Mouse (Mus musculus) mouse trophoblast stem cell (cell line): ENCODE data around the gene Gab1.

ENCODE experiments used
- in situ Hi-C, 2 experiments: fragments of 300-500 bp; cut with MseI, MboI; formaldehyde crosslinking; loops; 2 replicates in 1 of 2; 3 replicates in 1 of 2; pipeline ENCODE4 v1.15.1; 2025

Gab1 gene

DNA sequence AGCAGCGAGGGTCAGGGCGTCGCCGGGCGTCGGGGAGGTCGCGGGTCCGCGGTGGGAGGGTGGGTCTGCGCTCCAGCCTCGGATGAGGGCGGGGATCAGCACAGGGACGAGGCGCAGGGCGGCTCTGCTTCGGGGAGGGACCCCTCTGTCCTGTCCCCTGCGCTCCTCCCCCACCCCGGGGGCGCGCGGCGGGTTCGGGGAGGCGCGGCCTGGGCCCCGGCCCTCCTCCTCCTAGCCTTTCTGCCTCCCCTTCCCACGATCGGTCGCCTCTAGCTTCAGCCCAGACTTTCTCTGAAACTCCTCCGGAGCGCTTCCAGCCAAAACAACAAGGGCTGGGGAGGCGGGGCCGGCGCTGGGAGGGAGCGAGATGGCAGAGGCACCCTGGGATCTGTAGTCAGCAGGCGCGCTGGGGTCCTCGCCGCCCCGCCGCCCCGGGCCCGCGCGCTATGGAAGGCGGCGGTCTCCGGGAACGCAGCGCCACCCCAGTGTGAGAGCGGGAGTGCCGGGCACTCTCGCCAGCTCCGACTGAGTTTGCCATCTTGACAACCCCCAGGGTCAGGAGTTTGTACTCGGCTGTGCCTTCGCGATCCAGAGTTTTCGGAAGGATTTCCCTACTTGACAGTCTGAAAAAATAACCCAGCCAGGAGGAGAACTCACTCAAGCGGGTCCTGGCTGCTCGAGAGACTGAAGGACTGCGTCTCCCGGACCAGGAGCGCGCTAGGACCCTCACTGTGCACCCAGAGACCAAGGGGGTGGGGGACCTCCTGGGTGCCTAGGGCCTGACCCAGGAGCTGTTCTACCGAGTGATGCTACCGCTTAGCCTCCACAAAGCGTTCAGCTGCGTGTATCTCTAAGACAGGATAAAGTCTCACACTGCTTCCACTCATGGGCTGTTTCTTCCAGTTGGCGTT lies at the start of gene Gab1:
Gene Gab1 (minus strand): TSS at position 324 of the 911 bp plus-strand sequence.
- in situ Hi-C loops, result no loop called here

DNA sequence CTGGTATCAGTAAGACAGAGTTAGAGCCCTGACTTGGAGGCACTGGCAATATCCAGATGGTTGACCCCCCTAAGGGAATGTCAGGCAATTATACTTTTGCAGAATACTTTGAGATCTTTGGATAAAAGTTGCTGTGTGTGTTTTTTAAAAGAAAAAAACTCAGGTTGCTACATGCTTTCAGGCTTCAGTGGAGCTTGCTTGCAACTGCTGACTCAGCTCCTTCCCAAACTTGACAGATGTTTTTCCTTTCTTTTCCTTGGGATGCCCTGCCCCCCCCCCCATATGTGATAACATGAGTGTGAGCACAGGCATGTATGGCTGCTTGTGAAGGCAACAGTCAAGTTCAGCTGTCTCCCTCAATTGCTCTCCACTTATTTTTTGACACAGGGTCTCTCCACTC lies 48.5 kb upstream of the Gab1 start:
- in situ Hi-C loops, result no loop called here

DNA sequence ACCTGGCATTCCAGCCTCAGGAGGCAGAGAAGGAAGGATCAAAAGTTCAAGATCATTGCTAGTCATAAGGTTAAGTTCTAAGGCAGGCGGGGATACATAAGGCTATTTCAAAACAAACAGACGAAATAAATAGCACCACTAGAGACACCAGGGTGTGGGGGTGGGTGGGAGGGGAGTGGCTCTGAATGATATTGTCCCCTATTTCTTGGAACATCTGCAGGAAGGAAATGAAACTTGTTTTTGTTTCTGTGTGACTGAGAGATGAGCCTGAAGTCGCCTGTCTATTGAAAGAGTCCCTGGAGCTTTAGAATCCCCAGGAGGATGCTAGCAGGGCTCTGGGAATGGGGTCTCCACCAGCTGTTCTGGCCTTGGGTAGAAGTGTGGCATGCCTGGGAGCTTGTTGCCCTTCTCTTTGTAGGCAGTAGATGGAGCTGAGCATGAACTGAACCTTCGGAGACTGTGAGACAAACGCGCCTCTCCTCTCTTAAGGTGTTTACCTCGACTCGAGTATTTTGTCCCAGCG lies 43.5 kb upstream of the Gab1 start:
- in situ Hi-C loops, result no loop called here

DNA sequence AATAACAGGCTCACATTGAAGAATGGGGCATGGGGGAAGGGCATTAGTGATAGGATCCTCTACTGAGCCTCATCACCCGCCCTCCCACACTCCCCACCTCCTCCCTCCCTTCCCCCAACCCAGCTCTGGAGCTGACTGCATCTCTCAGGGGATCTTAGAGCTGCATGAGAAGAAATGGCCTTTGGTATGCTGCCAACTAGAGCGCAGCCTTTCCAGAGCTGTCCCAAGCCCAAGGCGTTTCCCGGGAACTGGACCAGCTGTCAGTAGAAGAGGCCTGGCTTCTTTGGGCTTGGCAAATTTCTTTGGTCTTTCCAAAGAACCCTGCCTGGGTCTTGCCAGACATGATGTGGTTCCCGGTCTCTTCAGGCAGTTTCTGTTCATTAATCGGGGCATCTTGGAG lies 42.3 kb upstream of the Gab1 start:
- in situ Hi-C loops, result no loop called here

DNA sequence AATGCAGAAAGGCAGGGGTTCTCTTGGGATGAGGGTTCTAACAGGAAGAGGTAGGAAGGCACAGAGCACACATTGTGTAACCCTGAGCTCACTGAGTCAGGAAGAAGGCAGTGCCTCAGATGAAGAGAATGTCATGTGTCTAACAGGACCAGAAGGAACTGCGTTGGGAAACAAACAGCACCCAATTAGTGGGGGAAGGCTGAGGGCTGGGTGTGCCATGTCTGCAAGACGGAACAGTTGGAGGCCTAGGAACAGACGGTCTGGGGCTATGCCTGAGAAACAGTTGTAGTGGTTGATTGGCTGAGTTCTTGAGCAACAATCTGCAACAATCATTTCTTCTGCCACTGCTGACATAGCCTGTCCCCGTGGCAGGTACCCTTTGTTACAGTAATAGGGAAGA lies 38.8 kb upstream of the Gab1 start:
- in situ Hi-C loops, result no loop called here

DNA sequence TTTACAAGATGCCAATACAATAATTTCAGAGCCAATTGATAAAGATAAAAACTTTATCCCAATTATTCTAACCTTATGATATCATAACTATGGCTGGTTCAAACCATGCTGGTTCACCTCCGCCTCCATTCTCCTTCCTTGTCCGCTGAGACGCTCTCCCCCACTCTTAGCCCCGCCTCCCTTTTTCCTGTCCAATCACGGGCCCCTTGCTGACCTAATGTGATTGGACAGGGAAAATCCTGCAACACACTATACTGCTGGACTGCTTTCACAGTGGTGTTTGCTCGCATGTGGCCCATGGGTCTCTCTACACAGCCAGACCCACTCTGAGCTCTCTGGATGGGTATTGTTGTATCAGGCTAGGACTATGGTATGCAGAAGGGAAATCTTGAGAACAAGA lies 38.2 kb upstream of the Gab1 start:
- in situ Hi-C loops, result no loop called here

DNA sequence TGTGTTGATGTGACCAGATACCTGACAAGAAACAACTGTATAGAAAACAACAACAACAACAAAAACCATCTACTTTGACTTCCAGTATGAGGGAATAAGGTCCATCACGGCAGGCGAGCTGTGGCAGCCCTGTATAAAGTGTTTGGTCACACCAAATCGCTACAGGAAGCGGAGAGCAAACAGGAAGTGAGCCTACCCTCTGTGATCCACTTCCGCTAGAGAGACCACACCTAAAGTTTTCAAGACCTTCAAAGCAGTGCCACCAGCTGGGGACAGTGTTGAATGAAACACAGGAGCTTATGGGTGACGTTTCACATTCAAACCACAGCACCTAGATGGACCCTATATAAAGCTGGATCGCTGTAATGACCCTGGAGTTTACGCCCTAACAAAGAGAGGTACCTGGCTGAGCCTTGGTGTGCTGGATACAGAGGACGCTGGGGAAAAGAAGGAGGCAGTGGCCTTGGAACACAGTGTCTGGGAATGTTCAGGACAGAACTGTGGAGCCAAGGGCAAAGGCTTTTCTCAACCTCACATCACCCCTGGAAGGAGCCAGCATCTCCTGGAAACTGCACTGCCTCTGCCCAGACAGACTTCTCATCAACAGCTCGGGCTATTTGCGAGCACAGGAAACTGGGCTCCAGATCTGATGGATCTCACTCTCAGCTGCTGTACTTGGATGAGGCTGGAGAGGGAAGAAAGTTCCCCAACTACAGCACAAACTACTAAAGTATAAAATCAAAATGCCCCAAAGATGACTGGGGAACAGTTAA lies 36.3 kb upstream of the Gab1 start:
- in situ Hi-C loops, result no loop called here

DNA sequence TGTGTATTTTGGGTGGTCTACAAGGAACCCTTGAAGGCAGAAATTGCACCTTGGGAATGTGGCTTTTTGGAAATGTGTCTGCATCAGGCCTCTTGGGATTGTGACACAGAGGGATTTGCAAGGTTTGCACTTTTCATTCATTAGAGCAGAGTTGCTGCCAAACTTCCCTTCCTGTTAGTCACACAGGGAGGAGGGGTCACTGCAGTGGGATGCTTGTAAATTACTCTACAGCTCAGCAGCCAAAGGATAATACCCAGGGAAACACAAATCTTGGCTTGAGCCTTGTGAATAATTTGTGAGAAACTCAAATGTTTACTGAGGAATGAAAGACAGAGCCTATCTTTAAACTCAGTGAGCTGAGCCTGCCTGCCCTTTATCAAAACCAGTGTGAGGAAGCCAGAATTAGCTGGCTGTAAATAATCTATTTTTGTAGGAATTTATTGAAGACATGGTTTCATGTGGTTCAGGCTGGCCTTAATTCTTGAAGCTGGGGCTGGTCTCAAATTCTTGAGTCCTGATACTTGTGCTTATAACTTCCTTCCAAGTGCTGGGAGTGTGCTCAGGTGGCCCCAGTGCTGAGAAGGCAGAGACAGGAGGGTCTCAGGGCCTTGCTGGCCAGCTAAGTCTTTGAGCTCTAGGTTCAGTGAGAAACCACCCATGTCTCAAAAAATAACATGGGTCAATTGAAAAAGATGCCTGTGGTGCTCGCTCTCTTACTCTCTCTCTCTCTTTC lies 32.9 kb upstream of the Gab1 start:
- in situ Hi-C loops, result no loop called here

DNA sequence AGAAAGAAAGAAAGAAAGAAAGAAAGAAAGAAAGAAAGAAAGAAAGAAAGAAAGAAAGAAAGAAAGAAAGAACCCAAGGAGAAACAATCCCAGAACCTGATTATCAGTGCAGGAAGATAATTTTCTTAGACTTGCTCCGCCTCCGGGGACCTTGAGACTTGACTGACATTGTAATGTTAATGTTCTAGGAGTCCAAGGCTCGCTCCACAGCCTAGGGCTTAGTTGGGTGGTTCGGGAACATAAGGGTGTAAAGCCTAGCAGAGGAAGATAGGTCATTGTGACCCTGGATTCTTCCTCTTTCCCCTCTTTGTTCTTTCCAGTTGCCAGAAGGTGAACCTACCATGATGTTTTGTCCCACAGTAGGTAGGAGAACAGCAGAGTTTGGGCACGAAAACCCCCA lies 31.1 kb upstream of the Gab1 start:
- in situ Hi-C loops, result no loop called here

DNA sequence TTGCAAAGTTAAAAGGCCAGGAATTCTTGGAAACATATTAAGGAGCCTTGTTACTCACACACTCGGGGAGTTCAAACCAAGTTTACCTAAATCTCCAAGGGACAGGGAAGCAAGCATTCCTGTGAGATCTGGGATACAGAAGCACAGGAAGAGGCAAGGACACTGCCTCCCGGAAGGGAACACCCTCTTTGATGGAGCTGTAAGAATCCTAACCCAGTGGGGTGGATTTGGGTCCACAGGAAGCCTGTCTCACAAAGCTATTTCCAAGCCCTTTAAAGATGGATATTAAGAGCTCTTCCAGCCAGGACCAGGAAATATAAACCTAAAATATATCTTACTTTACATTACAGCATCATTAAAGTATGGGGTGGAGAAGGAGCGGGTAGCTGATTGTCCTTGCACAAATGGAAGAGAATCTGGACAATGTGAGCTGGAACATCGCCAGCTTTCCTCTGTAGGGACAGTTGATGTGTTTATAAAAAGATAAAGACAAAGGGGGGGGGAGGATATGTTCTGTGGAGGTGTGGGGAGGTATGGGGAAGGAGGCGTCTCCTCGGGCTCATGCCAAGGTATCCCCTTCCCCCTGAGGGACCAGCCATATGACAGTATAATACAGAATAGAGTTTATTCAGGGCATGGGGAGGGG lies 28.1 kb upstream of the Gab1 start:
- in situ Hi-C loops, result no loop called here

DNA sequence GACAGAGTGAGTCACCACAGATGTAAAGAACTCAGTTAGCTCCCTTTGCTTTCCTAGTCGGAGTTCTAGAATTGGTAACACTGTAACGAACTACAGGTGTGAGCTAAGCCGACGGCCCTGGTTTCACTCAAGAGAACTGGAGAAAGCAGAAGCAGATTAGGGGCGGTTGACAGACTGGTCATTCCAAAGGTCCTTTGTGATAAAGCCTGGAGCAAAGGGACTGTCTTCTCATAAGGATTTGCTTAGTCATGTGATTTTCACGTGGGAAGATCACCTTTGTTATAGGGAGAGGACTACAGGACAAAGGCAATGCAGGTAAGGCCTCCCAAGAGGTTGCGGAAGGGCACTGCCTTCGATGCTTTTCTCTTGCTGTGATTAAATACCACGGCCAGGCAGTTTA lies 22.0 kb upstream of the Gab1 start:
- in situ Hi-C loops, result no loop called here

DNA sequence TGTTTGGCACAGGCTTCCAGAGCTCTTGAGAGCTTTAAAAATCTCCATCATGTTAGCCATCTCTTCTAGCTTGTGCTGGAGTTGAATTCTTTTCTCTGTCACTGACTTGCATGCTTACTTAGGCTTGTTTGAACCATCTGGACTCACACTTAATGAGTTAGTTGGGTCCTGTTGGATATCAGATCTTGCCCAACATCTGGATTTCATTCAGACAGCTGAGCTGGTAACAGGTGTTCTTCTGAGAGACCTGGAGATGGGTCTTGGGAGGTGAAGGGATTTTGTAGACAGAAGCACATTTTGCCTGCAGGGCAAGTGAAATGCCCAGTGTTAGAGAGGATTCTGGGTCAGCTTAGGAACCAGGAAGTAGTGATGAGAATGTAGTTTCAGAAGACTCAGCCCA lies 19.0 kb upstream of the Gab1 start:
- in situ Hi-C loops, result no loop called here

DNA sequence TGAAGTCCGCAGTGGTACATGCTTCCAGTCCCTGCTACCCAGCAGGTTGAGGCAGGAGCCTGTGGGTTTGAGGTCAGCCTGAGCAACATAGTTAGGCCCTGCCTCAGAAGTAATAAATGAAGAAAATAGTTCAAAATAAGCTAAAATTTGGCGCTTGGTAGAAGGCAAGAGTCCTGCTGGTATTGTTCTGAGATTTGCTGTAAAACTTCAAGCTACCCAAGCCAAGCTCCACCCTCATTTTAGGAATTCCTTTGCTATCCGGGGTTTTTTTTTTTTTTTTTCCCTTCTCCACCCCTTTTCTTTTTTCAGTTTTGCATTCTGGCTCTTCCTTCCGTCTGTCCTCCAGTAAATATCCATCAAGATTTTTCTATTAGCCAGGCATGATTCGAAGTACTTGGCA lies 15.7 kb upstream of the Gab1 start:
- in situ Hi-C loops, result no loop called here

DNA sequence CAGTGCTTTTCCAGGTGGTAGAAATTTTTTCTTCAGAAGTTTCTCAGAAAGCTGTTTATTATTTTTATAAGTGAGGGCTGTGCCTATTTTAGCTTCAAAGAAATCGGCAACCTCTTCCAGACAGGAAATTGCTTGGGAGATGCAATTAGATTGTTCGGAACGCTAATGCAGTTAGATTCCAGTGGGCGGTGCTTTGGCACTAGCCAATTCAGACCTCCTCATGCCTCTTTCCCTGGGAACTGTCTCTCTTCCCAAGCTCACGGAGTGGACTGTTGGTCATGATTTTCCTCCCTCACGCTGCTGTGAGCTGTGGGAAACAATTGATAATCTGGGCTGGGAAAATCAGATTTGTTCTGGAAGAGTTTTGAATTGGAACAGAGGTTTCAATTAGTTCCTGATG lies 15.1 kb upstream of the Gab1 start:
- in situ Hi-C loops, result no loop called here

DNA sequence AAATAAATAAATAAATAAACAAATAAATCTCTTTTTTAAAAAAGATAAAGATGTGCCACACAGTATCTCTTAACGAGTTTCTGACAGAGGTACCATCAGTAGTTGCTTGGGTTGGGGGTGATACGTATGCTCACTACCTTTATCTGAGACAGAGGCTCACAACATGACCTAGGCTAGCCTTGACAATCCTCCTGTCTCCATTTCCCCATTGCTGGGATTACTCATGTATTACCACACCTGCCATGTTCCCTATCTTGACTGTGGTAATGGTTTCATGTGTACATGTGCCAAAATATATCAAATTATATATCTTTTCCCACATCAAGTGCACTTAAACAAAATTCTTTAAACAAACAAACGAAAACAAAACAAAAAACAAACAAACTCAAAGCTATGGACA lies 14.2 kb upstream of the Gab1 start:
- in situ Hi-C loops, result no loop called here

DNA sequence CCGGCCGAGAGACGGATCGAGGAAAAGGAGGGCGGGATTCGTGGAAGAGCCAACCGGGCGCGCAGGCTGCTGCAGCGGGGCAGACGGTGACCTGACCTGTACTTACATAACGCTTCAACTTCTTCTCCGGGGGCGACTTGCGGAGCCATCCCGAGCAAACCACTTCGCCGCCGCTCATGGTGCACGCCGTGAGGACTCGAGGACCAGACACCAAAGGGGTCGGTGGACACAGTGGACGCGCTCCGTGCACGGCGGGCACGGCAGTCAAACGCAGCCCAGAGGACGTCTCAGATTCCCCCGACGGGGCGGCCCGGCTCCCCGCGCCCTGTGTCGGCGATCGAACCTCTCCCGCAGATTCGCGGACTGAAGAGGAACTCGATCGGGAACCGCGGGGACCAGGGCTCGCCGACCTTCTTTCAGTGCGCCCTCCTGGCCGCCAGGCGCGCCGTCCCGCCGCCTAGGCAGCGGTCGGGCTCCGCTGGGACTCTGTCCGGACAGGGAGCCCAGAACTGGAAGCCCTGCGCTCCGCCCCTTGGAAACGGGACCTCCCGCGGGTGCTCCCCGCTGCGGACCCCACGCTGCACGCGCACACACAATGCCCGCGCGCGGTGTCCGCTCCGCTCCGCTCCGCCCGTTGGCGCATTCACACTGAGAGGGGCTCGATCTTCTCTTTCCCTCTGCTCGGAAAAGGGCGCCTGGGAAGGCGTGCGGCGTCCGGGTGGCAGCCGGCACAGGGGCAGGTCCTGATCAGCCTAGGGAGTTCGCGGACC lies 708 bp downstream of the Gab1 start:
- in situ Hi-C loops, result no loop called here

DNA sequence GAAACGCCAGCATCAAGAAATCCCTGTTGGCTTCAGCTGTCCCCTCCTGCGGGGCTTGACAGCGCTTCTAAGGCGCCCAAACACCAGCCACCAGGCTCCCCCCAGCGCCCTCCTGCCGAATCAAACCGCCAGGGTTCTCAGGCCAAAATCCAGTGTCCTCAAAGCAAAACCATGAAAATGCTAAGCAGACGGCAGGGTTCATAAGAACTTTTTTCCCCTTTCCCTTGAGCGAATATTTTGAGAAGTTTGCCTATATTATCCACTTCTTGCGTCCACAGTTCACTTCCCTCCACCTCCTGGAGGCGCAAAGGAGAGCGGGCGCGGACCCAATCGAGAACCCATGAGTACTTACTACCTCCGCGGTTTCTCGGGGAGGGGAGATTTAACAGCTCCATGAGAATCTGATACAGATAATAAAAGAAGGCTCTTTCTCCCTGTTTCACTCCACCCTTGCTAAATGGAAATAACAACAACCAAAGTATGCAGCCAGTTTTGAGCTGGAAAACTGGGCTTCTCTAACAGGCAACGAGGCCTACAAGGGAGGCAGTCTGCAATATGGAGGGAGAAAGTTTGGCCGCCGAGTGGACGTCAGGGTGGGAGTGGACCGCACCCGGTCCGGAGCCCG lies 1.4 kb downstream of the Gab1 start:
- in situ Hi-C loops, result no loop called here

DNA sequence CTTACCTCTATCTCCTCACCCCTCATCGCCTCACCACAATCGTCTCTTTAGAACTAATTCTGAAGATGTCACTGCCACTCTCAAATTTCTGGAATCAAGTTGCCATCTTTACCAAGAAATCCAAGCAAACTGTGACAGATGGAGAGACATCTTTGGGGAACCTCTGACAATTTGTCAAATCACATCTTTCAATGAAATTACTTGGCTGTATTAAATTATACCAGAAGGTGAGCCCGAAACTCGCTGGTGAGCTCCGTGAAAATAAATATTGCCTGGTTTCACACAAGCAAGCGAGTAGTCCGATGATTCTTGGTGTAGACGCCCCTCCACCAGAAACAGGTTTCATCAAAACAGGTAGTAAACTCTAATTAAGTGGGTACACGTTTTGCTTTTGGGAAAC lies 2.2 kb downstream of the Gab1 start:
- in situ Hi-C loops, result no loop called here

DNA sequence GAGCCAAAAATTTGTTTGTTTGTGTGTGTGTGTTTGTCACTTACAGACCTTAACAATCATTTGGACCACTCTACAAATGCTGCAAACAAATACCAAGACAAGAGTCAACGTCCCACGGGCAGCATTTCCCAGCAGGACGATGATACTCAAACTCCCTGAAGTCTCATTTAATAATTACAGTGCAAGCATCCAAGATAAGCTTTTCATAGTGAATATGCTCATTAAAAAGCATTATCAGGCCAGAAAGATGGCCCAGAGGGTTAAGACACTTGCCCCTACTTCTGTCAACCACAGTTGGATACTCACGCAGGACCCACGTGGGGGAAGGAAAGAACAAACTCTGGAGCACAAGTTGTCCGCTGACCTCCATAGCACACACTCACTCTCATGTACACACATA lies 4.8 kb downstream of the Gab1 start:
- in situ Hi-C loops, result no loop called here

DNA sequence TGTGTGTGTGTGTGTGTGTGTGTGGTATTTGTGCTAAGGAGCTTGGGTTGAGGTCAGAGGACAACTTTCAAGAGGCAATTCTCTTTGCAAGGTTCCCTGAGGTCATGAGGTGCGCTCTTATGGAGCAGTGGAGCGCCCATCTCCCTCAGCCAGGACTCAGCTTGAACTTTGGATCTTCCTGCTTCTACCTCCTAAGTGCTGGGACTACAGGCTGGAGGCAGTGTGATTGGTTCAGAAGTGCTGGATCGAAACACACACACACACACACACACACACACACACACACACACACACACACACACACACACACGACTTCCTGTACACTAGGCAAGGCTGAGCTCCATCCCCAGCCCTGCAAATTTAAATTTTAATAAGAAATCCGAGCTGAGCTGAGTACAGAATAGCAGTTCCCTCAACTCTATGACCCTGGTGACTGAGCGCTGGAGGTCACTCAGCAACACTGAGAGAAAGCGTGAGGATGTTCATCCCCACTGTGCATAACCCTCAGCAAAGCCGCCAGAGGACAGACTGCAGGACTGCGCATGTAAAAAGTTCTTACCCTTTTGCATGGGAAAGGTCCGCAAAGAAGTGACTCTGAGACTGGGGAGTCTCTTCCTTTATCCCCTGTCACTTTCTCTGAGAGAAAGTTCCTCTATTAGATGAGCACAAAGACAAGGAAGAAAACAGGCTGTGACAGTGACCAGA lies 6.4 kb downstream of the Gab1 start:
- in situ Hi-C loops, result no loop called here
